Mouse (Mus musculus): ENCODE measurements at regions not wholly inside any gene's neighbourhood (a gene's known extent, or its start where the extent isn't known, plus 50 kb on each side); places are given as distances from the start of the nearest gene placed in this dataset.

DNA sequence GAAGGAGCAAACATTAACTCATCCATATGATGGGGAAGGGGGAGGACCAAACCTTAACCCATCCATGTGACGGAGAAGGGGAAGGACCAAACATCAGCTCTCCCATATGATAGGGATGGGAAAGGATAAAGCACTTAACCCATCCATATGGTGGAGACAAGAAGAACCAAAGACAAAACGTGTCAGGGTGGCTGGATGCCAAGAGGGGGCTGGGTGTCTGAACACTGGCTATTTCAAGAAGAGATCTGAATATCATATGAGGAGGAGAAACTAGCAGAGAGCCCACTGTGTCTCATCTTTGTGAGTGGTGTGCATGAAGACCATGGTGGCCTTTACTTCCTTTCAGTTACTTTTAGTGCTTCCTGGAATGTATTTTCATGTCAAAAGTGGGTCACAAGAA lies 207.0 kb downstream of the Rplp1 start:
- no peak for DNase-seq (ENCODE audit: low read depth, low spot score)

DNA sequence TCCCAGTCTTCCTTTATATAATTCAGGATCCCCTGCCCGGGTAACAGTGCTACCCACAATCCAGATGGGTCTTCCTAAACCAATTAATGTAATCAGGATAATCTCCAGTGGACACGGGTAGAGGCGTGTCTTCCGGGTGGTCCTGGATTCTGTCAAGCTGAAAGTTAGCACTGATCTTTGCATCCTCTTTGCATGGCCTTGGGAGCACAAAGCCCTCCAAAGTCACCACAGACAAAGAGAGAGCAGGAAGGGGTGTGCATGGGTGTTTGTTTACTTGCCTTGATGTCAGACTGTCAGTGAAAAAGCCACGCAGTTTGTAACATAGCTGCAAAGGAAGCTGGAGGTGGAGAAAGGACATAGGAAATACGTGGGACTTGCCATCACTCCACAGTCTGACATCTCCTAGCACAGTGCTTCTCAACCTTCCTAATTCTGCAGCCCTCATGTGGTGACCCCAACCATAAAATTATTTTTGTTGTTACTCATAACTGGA lies 208.0 kb downstream of the Rplp1 start:
- DNase-seq (ENCODE audit: low read depth, low spot score), result no peak

DNA sequence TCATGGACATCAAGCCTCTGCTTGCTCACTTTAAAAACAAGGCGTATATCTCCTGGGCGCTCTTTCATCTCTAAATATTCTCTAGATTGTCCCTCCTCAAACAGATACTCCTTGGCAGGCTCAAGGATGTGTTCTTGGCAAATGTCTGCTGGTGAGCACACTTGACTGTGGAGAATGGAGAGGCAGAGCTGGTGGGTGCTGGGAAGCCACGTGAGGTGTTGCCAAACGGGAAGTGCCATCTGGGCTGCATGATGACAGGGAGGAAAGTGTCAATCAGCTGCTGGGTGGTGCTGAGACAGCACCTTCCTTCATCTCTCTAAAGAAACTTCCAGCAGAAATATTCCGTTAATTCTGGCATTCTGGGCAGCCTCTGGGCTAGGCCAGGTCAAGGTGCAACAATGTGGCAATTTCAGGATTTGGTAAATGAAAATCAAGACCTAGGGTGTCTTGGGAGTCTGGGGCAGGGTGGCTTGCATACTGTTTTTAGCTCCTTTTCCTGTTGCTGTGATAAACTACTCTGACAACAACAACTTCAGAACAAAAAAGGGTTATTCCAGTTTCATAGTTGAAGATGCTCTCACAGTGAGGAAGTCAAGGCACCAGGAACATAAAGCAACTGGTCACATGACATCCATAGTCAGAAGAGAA lies 208.6 kb downstream of the Rplp1 start:
- DNase-seq (ENCODE audit: low read depth, low spot score), result no peak

DNA sequence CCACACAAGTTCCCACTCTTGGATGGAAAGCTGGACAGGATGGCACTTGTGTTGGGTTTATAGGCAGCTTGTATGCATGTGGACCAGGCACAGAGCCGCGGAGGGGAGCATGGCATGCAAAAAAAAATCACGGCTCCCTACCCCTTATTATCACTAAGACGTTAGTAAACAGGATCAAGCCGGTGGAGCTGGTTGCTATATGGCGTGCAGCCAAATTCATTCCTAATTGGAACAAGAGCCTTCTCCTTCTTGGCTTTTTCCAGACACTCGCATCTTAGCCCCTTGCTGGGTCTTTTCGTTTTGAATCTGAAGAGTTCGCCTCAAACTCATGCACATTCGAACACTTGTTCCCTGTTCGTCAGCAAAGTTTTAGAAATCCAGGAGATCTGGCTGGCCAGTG lies 211.0 kb downstream of the Rplp1 start:
- DNase-seq (ENCODE audit: low read depth, low spot score), result no peak

DNA sequence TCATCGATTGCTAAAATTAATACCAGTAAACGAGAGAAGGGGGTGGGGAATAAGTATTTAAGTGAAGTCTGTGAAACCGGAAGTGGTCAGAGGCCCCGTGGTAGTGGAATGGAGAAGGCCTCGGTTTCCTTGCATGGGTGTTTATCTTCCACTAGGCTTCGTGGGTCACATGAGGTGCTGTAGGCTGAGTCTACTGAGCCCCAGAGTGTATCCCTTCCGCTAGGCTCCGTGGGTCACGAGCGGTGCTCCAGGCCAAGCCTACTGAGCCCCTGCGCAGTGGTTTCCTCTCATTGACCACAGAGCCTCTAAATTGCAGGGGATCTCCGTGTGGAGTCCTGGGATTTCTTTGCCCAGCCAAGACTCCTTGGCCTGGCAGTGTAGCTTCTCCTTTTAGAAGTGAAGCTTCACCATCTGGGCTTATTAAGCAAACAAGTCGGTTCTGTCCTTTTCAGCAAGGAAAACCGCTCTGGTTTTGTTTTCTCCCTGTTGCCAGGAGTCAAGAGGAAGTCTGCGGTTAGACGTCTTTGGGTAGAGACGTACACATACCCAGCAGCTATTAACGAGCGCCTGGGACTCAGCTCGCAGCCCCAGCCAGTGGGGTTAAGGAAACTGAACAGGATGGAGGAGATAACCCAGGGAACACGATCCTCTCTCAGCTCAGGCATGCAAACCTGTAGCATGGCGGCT lies 211.9 kb downstream of the Rplp1 start:
- DNase-seq (ENCODE audit: low read depth, low spot score), result no peak

DNA sequence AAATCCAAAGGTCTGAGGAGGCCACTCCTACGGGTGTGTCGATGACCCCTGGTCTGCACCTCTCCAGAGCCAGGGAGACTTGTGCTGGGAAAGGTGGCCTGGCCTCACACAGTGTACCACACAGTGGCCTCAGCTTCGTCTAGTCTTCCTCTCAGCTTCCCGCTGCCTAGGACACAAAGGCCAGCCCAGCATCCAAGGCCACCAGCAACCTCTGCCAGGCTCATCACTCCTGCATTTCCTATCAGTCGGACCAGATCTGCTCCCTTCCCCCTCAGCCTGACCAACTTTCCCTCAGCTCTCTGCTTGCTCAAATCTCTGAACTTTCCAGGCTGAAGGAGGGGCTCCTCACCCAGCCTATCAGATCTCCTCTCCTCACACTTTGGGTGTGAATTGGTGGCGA lies 213.8 kb downstream of the Rplp1 start:
- DNase-seq (ENCODE audit: low read depth, low spot score), result no peak

DNA sequence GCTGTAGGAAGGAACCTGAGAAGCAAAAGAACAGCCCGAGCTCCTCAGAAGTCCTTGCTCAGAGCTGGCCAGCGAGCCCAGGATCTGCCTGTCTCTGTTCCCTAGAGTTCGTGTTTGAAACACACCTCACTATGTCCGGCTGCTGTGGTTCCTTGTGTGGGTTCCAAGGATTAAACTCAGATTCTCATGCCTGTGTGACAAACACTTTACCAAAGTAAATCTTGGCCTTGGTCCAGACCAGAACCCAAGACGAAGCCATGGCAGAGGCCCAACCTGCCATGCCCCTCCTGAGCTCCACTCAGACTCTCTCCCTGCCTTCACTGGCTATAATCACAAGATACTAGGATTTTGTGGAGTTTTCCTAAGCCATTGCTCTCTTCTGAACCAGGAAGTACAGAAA lies 214.7 kb downstream of the Rplp1 start:
- no peak for DNase-seq (ENCODE audit: low read depth, low spot score)

DNA sequence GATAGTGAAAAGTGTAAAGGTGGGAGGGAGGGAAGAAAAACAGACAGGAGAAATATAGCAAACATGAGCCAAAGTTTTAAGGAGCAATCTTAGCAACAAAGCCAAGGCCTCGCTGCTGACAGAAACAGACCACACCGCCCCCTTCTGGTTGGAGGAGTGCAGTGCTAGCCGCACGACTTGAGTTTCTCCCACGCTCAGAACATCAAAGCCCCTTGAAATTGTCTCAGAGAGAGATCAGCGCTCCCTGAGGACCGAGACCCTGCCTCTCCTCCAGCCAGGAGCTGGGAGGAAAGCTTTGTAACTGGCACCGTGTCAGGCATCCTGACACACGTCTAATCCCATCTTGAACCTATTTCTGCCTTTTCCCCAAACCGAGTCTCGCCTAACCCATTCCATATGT lies 216.4 kb downstream of the Rplp1 start:
- DNase-seq (ENCODE audit: low read depth, low spot score), result no peak

DNA sequence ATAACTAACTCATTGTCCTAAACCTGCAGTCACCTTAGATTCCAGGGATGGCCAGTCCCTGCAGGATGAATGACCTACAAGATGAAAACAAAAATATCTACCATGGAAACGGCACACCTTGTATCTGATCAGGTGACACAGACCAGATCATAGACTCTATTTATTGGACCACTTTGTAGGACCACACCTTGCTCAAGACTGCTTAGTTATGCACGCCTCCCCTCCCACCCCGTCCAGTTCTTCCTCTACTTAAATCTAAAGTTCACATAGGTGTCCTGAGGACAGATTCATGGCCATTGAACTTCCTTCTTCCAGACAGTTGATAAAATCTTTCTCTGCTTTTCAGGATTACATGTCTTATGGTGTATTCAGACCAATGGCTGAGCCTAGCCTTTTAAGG lies 217.5 kb downstream of the Rplp1 start:
- DNase-seq (ENCODE audit: low read depth, low spot score), result no peak

DNA sequence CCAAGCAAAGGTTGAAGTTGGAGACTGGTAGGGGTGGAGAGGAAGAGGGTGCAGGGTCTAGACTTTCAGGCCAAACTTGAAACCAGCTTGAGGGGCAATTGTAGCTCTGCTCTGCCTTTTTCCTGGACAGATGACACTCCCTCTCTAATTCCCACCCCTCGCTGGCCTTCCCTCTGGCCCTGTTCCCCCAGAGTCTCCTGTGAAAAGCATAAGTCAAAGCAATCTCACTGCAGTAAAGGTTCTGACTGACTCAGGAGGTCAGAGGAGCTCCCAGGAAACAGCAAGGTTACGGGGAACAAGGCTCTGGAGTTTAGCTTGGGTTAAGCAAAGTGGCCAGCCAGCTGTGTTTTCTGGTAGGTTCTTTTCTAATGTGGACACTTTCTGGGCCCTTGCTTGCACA lies 218.5 kb downstream of the Rplp1 start:
- no peak for DNase-seq (ENCODE audit: low read depth, low spot score)

DNA sequence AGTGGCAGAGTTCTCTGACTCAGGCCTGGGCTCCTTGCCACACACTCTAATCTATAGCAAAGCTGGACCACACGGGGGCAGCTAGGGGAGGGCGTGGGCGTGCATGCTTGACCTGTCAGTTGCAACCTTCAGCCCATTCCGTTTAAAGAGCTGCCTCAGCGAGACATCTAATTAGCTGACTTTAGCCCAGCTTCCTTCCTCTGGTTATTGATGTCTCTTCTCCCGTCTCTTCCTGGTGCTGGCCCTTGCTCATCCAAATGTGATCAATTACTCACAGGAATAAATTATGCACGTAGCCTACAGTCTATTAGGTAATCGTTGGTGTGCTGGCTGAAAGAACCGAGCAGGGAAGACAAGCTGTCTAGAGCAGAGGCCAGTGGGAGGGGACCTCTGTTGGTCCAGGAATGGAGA lies 219.0 kb downstream of the Rplp1 start:
- DNase-seq (ENCODE audit: low read depth, low spot score), result no peak

DNA sequence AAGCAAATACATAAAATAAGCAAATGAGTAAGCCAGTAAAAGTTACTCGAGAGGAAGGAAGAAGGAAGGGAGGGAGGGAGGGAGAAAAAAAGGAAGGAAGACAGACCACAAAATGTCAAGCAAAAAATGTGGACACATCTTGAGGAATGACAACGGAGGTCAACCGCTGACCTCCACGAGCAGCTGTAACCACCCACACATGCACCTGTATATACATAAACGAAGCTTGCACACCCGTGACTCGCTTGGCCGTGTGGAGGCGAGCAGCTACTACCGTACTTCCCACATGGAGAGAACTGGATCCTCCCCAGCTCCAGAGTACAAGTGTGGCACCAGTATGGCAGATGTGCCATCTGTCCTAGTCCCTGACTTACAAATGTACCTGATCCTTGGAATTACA lies 220.1 kb downstream of the Rplp1 start:
- no peak for DNase-seq (ENCODE audit: low read depth, low spot score)

DNA sequence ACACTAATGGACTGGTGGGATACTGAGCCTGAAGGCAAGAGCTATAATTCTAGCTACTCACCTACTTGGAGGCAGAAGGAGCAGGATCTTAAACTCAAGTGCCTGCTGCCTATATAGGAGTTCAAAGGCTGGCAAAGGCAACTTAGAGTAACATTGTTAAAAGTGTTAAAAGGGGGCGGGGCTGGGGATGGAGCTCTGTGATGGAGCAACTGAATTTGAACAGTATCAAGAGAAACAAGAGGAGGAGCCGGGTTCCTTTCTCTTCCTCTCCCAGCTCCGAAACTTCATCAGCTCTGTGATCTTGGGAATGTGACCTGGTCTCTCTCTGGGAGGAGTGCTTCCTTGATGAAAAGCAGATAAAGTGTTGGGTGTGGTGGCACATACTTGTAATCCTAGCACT lies 223.6 kb downstream of the Rplp1 start:
- DNase-seq (ENCODE audit: low read depth, low spot score), result no peak

DNA sequence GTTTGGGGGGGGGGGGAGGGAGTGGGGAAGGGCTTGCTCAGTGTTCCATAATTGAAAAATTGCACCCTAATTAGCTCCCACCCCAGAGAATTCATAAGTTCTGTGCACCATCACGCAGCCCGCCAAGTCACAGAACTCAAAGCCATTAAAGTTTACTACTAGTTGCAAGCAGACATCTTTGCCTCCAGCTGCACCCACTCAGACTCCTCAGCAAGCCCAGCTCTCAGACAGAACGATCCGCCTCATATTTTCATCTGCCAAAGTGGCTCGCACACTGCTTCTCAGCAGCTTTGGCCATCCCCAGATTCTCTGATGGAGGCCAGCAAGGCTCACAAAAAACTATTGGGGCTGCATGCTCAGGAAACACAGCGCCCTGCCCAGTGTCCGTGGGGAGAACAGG lies 224.4 kb downstream of the Rplp1 start:
- no peak for DNase-seq (ENCODE audit: low read depth, low spot score)

DNA sequence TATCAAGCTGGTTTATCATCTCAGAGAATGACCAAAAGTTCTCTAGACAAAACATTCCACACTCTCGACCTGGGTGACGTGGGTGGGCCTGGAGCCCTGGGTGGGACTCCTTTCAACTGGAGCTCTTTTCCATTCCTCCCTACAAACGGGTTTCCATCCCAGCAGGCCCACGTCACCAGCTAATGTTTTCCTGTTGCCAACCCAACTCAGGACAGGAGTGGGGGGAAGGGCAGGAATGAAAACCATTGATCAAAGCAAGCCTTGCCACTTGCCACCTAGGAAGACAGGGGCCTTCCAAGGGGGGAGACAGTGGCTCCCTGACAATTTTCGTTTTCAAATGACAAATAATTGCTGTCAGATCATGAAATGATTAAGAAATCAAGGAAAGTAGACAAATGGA lies 224.8 kb downstream of the Rplp1 start:
- no peak for DNase-seq (ENCODE audit: low read depth, low spot score)

DNA sequence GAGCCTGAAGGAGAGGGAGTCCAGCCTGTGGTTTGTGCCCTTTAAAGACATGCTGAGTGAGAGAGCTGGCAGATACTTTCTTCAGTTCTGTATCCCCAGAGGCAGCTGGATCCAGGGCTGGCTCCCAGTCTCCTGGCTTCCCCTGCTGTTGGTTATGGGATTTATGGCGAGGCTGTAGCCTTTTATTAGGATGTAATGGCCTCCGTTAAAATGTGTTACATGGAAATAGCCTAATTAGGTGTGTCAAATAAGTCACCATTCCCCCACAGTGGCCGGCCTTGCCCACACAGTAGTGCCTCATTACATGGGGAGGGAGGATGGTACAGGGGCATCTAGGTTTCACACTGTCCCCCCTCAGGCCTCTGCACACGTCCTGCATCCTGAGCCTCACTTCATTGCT lies 230.8 kb downstream of the Rplp1 start:
- DNase-seq (ENCODE audit: low read depth, low spot score), result no peak

DNA sequence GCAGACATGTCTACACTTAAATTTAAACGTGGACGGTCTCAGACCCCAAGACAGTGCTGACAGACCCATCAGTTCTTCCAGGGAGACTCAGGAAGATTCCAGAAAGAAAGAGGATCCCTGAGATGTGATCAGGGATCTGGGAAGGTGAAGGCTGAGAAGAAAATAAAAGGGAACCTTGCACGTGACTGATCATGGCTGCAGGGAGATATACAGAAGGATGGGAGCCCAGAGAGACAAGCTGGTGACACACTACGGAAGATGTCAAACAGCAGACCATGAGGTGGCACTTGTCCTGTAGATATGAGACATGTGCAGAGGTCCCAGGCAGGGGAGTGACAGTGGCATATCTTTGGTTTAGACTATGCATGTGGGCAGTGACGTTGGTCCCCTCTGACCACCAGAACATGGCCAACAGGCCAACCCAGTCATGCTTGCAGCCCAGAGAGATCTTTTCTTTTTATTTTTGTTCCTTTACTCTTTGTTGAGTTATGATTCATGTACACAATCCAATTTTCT lies 231.5 kb downstream of the Rplp1 start:
- no peak for DNase-seq (ENCODE audit: low read depth, low spot score)

DNA sequence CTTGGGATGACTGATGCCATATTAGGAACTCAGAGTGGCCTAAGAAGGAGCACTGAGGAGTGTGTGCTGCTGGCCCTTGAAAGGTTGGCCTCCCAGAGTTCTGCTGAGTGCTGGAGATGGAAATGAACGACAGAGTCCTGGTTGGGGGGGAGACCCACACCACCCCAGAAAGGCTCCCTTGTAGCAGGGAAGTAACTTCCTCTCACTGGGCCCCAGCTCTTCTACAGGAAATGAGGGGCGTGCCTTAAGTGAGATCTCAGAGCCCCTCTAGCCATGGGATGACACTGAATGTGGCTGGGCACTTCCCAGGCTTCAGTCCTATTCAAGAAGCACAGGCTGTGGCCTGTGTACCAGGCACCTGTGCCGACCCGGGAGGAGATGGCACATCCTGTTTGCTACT lies 232.0 kb downstream of the Rplp1 start:
- no peak for DNase-seq (ENCODE audit: low read depth, low spot score)

DNA sequence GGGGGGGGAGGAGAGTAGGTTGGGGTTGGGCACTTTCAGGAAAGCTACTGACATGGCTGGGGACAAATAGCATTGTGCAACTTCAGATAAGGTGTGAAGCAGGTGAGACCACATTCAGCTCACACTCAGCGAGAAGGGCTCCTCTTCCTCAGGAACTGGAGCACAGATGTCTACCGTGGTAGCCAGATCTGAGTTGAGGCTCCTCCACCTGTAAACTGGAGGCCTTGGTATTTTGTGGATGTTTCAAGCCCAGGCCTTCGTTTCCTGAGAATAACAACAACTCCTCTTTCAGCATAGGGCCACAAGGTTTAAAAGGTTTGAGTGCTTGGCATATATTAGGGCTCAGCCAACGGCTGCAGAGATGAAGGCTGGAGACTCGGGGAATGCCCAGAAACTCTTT lies 232.9 kb downstream of the Rplp1 start:
- no peak for DNase-seq (ENCODE audit: low read depth, low spot score)

DNA sequence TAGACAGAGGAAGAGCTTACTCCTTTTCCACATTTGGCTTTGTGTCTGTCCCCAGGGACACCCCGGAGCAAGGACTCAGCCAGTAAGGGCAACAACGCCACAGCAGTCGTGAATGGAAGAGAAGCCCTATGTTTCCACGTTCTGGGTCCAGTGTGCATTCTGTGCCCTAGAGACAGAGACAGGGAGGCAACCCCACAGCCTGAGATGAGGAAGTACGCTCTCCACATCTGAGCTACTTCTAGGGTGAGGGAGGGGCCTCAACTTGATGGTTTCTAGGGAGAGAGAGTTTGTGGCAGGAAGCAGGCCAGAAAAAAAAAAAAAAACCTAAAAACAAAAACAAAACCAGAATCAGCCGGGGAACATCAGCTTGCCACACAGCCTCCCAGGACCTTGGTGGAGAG lies 233.4 kb downstream of the Rplp1 start:
- DNase-seq (ENCODE audit: low read depth, low spot score), result no peak

DNA sequence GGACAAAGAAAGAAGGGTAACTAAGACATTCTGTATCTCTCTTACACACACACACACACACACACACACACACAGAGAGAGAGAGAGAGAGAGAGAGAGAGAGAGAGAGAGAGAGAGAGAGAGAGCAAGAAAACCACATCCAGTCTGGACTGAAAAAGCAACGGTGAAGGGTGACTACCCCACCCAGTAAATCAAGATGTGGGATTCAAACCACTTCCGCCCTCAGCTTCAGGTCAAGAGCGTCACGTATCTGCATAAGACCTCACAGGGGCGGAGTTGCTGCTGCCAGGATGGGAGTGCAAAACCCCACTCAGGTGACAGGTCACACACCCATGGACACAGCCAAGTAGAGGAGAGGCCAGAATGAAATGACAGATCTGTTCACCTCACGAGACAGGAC lies 234.7 kb downstream of the Rplp1 start:
- no peak for DNase-seq (ENCODE audit: low read depth, low spot score)

DNA sequence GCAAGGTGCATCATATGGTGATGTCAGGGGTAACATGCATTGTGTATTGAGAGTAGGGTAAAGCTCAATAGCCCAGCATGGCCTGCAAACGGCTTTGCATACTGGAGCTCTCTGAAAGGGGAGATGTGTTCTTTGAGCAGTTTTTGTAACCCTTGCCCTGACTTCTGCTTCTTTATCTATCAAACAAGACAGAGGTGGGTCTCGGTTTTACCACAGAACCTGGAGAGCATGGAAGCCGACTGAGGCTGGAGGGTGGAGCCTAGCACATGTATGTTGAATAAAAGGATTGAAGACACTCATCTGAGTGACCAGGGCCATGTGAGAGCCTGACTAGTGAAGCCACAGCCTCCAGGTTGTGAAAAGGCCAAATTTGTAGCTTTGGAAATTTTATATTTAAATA lies 236.7 kb downstream of the Rplp1 start:
- DNase-seq (ENCODE audit: low read depth, low spot score), result no peak

DNA sequence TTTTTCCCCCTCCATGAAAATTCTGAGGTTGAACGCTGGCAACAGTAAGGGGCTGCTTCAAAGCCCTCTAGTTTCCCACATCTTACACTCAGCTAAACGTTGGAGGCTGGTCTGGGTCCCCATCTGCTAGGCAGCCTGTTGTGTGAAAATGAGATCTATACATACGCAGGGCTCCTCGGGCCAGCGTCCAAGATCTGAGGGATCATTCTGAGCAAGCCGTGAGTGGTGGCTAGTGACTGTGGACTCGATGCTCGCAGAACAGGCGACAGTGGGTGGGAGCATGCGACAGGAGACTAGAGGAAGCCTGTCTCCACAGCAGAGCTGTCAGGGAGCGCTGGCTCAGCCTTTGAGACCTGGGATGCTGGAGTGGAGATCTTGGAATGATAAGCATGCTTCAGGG lies 237.3 kb downstream of the Rplp1 start:
- DNase-seq (ENCODE audit: low read depth, low spot score), result no peak

Measured in c-Kit-negative CD71-positive TER-119-positive erythroid progenitor cells, embryonic 14.5 days (primary cell).